In the genomic region with DNA sequence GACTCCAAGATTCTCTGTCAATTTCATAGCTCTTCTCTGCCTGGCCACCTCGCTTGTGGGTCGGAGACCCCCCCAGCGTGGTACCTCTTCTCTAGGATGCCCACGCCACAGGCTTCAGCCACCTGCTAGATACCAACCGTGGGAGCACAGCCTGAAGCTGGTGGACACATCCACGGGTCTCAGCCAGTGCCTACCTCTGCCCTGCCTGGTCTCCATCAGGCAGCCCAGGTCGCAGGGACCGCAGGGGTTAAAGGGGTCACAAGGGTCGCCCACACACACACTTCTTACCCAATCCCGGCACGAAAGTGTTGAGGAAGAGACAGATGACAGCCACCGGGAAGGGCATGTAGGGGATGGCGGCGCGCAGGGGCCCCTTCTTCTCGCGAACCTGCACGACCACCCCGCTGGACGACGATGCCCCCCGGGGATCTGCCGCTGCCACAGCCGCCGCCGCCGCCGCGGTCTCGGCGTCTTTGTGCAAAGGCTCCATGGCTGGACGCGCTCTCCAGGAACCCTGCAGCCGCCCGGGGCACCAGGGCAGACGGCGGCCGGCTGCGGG, we compare ENCODE assay signal across 8 mouse cellular contexts. TPM values are rescaled to one million over a fixed set of nuclear protein-coding genes. Genes with fewer than 3 reads are reported as not detected.
DNase-seq lines count a peak whose midpoint lies in the region; ATAC-seq and TF ChIP-seq lines count a peak whose summit lies in the region.

No protein-coding gene starts in this region.

- WGBS in heart, embryonic 11.5 days (ENCODE audit: insufficient replicate concordance), result 5% methylated on average over 38 of the region's 39 CpGs
- WGBS in hindbrain, embryonic 10.5 days, result 2% methylated on average over 39 of the region's 39 CpGs
- 4% methylated on average over 39 of the region's 39 CpGs for WGBS in midbrain, embryonic 10.5 days

- H3K4me2 ChIP-seq in heart, embryonic 11.5 days, result peak overlapping the region; percentile 73

- H3K9ac ChIP-seq in heart, embryonic 11.5 days (ENCODE audit: low read depth, low read length), result no peak overlapping the region
- peak overlapping the region; percentile 36 for H3K9ac ChIP-seq in ES-E14 (ENCODE audit: insufficient read depth, low read depth, low read length, poor library complexity, severe bottlenecking)

- no peak for ATAC-seq in heart, embryonic 11.5 days (replicated peaks; ENCODE audit: insufficient number of reproducible peaks, low FRiP score, low TSS enrichment)

- no peaks in the 10 kb centered on the region for H3K9me3 ChIP-seq in heart, embryonic 11.5 days (replicated peaks; ENCODE audit: control insufficient read depth, low read length)
- H3K9me3 ChIP-seq in ES-E14 (ENCODE audit: control insufficient read depth, insufficient read depth, low read depth, low read length), result no peaks in the 10 kb centered on the region
- no peaks in the 10 kb centered on the region for H3K9me3 ChIP-seq in hindbrain, embryonic 10.5 days
- H3K9me3 ChIP-seq in midbrain, embryonic 10.5 days (replicated peaks), result no peaks in the 10 kb centered on the region

- intact Hi-C loops in heart, postnatal 14 days (cut with DNase I), result loop anchor here (1.0 to 5.0 kb wide), 3 partner anchors 49 to 306 kb away; no protein-coding TSS in a partner anchor
- intact Hi-C loops in left cerebral cortex, postnatal 14 days (cut with DNase I), result loop anchor here (2.0 to 5.0 kb wide), 4 partner anchors 18 to 54 kb away; no protein-coding TSS in a partner anchor

- no peak overlapping the region for H3K27ac ChIP-seq in heart, embryonic 11.5 days (ENCODE audit: low read depth, low read length)
- H3K27ac ChIP-seq in ES-E14 (ENCODE audit: insufficient read depth, low read depth, low read length, poor library complexity, severe bottlenecking), result no peak overlapping the region
- peak overlapping the region; percentile 77 for H3K27ac ChIP-seq in hindbrain, embryonic 10.5 days
- peak overlapping the region; percentile 81 for H3K27ac ChIP-seq in midbrain, embryonic 10.5 days (replicated peaks)

- in situ Hi-C loops in ES-E14 (cut with MboI; ENCODE audit: low sequenced_read_pairs in 2 of 2, unreplicated experiment in 2 of 2), result no loop called here

- H3K4me3 ChIP-seq in heart, embryonic 11.5 days (ENCODE audit: low read depth, low read length), result peak overlapping the region; percentile 42
- H3K4me3 ChIP-seq in ES-E14 (ENCODE audit: insufficient read depth in 1 of 2, low read depth in 1 of 2, low read length in 2 of 2, poor library complexity in 1 of 2, severe bottlenecking in 1 of 2), result peak overlapping the region; percentile 64 to 68
- peak overlapping the region; percentile 66 for H3K4me3 ChIP-seq in hindbrain, embryonic 10.5 days
- peak overlapping the region; percentile 65 for H3K4me3 ChIP-seq in midbrain, embryonic 10.5 days

- H3K4me1 ChIP-seq in heart, embryonic 11.5 days (ENCODE audit: control insufficient read depth, insufficient read depth, low read length), result peaks cover 12% of the 10 kb centered on the region
- peaks cover 2 to 17% of the 10 kb centered on the region in 2 experiments; a peak in 2 of 4 replicates for H3K4me1 ChIP-seq in ES-E14 (ENCODE audit: control insufficient read depth in 2 of 2, insufficient read depth in 2 of 2, low read length in 2 of 2, poor library complexity in 1 of 2)
- H3K4me1 ChIP-seq in hindbrain, embryonic 10.5 days (replicated peaks), result peaks cover 47% of the 10 kb centered on the region
- H3K4me1 ChIP-seq in midbrain, embryonic 10.5 days, result peaks cover 43% of the 10 kb centered on the region

- H3K27me3 ChIP-seq in heart, embryonic 11.5 days (ENCODE audit: control insufficient read depth, insufficient read depth, low read length), result peaks cover 69% of the 10 kb centered on the region
- H3K27me3 ChIP-seq in hindbrain, embryonic 10.5 days (ENCODE audit: insufficient read depth, poor library complexity, severe bottlenecking), result peaks cover 64% of the 10 kb centered on the region
- H3K27me3 ChIP-seq in midbrain, embryonic 10.5 days (ENCODE audit: low read depth, poor library complexity, severe bottlenecking), result peaks cover 48% of the 10 kb centered on the region

- H3K36me3 ChIP-seq in heart, embryonic 11.5 days (ENCODE audit: control insufficient read depth, insufficient read depth, low read length), result no peaks in the 10 kb centered on the region
- H3K36me3 ChIP-seq in ES-E14 (ENCODE audit: control insufficient read depth, insufficient read depth, low read length, poor library complexity, severe bottlenecking), result no peaks in the 10 kb centered on the region
- H3K36me3 ChIP-seq in hindbrain, embryonic 10.5 days, result no peaks in the 10 kb centered on the region
- H3K36me3 ChIP-seq in midbrain, embryonic 10.5 days, result no peaks in the 10 kb centered on the region

- no peak for DNase-seq in heart, postnatal 14 days
- DNase-seq in ES-E14 (ENCODE audit: low read depth, low spot score), result no peak
- DNase-seq in hindbrain, embryonic 10.5 days (ENCODE audit: low spot score), result no peak
- peak; percentile 44 for DNase-seq in midbrain, embryonic 10.5 days (ENCODE audit: low spot score)
- DNase-seq in adrenal gland, postnatal 14 days, result no peak
- no peak for DNase-seq in left cerebral cortex, postnatal 14 days (ENCODE audit: low spot score in 2 of 2)
- DNase-seq in spleen, postnatal 10 days (ENCODE audit: low spot score in 2 of 2), result no peak

TF ChIP-seq in ES-E14, 5 proteins besides CTCF, POLR2A, EP300 and RAD21:
- TF ChIP-seq ZNF384 (IDR thresholded peaks at IDR 0.05; ENCODE audit: low read depth, low read length), result no peak
- no peak for TF ChIP-seq CHD2 (IDR thresholded peaks at IDR 0.05; ENCODE audit: low read depth, low read length)
- no peak for TF ChIP-seq HCFC1 (IDR thresholded peaks at IDR 0.05; ENCODE audit: borderline replicate concordance, insufficient read depth, low read length)
- TF ChIP-seq MAFK (IDR thresholded peaks at IDR 0.05; ENCODE audit: insufficient read depth, low read depth, low read length), result no peak
- no peak for TF ChIP-seq ZC3H11A (IDR thresholded peaks at IDR 0.05; ENCODE audit: borderline replicate concordance, low read depth, low read length)

RNA-seq across cellular contexts. Expression of gene Stum, which starts 0.4 kb away (rescaled TPM):
- polyA plus RNA-seq in heart, embryonic 11.5 days (2014; fragmentation: Nextera tagmentation; extraction: Ambion mirVana), result 0.11 and 0.34 TPM in 2 replicates
- total RNA-seq in heart, postnatal 14 days (2021), result 1 to 10 TPM in 1 of 2 experiments, under 1 TPM in 1; 0.78 to 1.6 TPM
- 0.18 TPM in 1 of 2 replicates, not detected in the other for total RNA-seq in ES-E14 (2012; rRNA removed)
- 3.1 and 8.2 TPM in 2 replicates for polyA plus RNA-seq in hindbrain, embryonic 10.5 days (2016; fragmentation: Nextera tagmentation; extraction: Ambion mirVana)
- polyA plus RNA-seq in midbrain, embryonic 10.5 days (2016; fragmentation: Nextera tagmentation; extraction: Ambion mirVana), result 2.8 and 6.6 TPM in 2 replicates
- 0.33 and 1.6 TPM in 2 replicates for total RNA-seq in adrenal gland, postnatal 14 days (2021)
- 100 to 1,000 TPM; 146 to 150 TPM for total RNA-seq in left cerebral cortex, postnatal 14 days (2021)

Comparison
In these comparisons a context has a peak if more than half of its experiments do, and no peak if none do; other contexts are left out.
1. H3K27ac ChIP-seq: peak in hindbrain, embryonic 10.5 days (single experiment) and midbrain, embryonic 10.5 days (single experiment); none in heart, embryonic 11.5 days (single experiment) and ES-E14 (single experiment).
2. RNA of gene Stum, which starts 0.4 kb away (total RNA-seq): 146 to 150 TPM in left cerebral cortex, postnatal 14 days; 0.78 to 1.6 TPM in heart, postnatal 14 days, 0.33 to 1.6 TPM in adrenal gland, postnatal 14 days and 0.18 TPM in ES-E14; every median in the first group is over 10 times any median in the second.
3. Peak in every context shown above with its lines, with median percentiles within 50 percentile points of each other: H3K4me3 ChIP-seq.